Mouse (Mus musculus) G1E (cell line): ENCODE data around the gene Il1a.

Source experiments
- CTCF ChIP-seq: IDR thresholded peaks from 2 replicates; pipeline ENCODE4 v1.5.1; 2012; ENCODE audit warnings: low read depth, low read length, inconsistent platforms, mixed read lengths
- POLR2AphosphoS5 ChIP-seq: IDR thresholded peaks from 2 replicates; pipeline ENCODE4 v1.6.1; 2012; ENCODE audit warnings: low read depth, low read length, inconsistent platforms; ENCODE audit not compliant: insufficient replicate concordance
- TAL1 ChIP-seq: conservative IDR thresholded peaks from 2 replicates; pipeline ENCODE4 v1.6.1; 2012; ENCODE audit warnings: low read depth, low read length, inconsistent platforms, mixed read lengths

- TF ChIP-seq CTCF (no peak), POLR2AphosphoS5 (no peak), TAL1 (no peak)
These were observed 5.1 kb upstream of the Il1a start for GRCm38 (mm10) chr2:129314880-129315279.
